Mouse (Mus musculus): ENCODE measurements around the gene Olfr986.
"Not testable (repeated sequence)": the region's sequence is repeated elsewhere in the genome, so short reads cannot be mapped to it uniquely, and the experiment has no call there.

Olfr986 gene

GRCm38 (mm10) chr9:40180620-40181019 is at the start of gene Olfr986:
Gene Olfr986, plus strand, starts transcription at chr9:40180920.
- no peak for DNase-seq (ENCODE audit: low read depth, low spot score)

- no peak for DNase-seq (ENCODE audit: low read depth, low spot score)
Observed at GRCm38 (mm10) chr9:40136987-40137688, 43.6 kb upstream of the Olfr986 start.

GRCm38 (mm10) chr9:40139484-40139883 is 41.2 kb upstream of the Olfr986 start:
- peak; percentile 25 for DNase-seq (ENCODE audit: low read depth, low spot score)

GRCm38 (mm10) chr9:40141544-40141943 is 39.2 kb upstream of the Olfr986 start:
- DNase-seq (ENCODE audit: low read depth, low spot score): no peak

- DNase-seq (ENCODE audit: low read depth, low spot score): no peak
Observed at GRCm38 (mm10) chr9:40155118-40155644, 25.5 kb upstream of the Olfr986 start.

- no peak for DNase-seq (ENCODE audit: low read depth, low spot score)
Observed at GRCm38 (mm10) chr9:40166446-40166845, 14.3 kb upstream of the Olfr986 start.

- no peak for DNase-seq (ENCODE audit: low read depth, low spot score)
Observed at GRCm38 (mm10) chr9:40177017-40177416, 3.7 kb upstream of the Olfr986 start.

- DNase-seq (ENCODE audit: low read depth, low spot score): not testable (repeated sequence)
Observed at GRCm38 (mm10) chr9:40185166-40185565, 4.4 kb downstream of the Olfr986 start.

GRCm38 (mm10) chr9:40191086-40191876 is 10.6 kb downstream of the Olfr986 start:
- DNase-seq (ENCODE audit: low read depth, low spot score): peak; percentile 28

GRCm38 (mm10) chr9:40192098-40193038 is 11.6 kb downstream of the Olfr986 start, which contains the start of gene Zfp202:
Gene Zfp202, plus strand, starts transcription at chr9:40192316.
- DNase-seq (ENCODE audit: low read depth, low spot score): peak; percentile 90

- no peak for DNase-seq (ENCODE audit: low read depth, low spot score)
Observed at GRCm38 (mm10) chr9:40195981-40196380, 15.3 kb downstream of the Olfr986 start.

- peak; percentile 22 for DNase-seq (ENCODE audit: low read depth, low spot score)
Observed at GRCm38 (mm10) chr9:40206546-40206950, 25.8 kb downstream of the Olfr986 start.

- DNase-seq (ENCODE audit: low read depth, low spot score): no peak
Observed at GRCm38 (mm10) chr9:40210744-40211143, 30.0 kb downstream of the Olfr986 start.

- DNase-seq (ENCODE audit: low read depth, low spot score): no peak
Observed at GRCm38 (mm10) chr9:40214058-40214457, 33.3 kb downstream of the Olfr986 start.

GRCm38 (mm10) chr9:40216651-40217050 is 35.9 kb downstream of the Olfr986 start:
- DNase-seq (ENCODE audit: low read depth, low spot score): peak; percentile 65

- peak; percentile 59 for DNase-seq (ENCODE audit: low read depth, low spot score)
Observed at GRCm38 (mm10) chr9:40224289-40224688, 43.6 kb downstream of the Olfr986 start.

GRCm38 (mm10) chr9:40227874-40228789 is 47.4 kb downstream of the Olfr986 start:
- DNase-seq (ENCODE audit: low read depth, low spot score): peak; percentile 80

- no peak for DNase-seq (ENCODE audit: low read depth, low spot score)
Observed at GRCm38 (mm10) chr9:40228804-40229331, 48.1 kb downstream of the Olfr986 start.

GRCm38 (mm10) chr9:40229479-40229878 is 48.8 kb downstream of the Olfr986 start:
- DNase-seq (ENCODE audit: low read depth, low spot score): no peak

- no peak for DNase-seq (ENCODE audit: low read depth, low spot score)
Observed at GRCm38 (mm10) chr9:40231019-40231418, 50.3 kb downstream of the Olfr986 start.

Measured in ZHBTc4 (cell line).